Mouse (Mus musculus) gastrocnemius, adult 8-10 months (tissue): ENCODE measurements around the gene Galnt18. TPM values are rescaled to one million over a fixed set of nuclear protein-coding genes. Genes with fewer than 3 reads are reported as not detected.

Source experiments
- DNase-seq, 2 experiments: peaks; one replicate each; pipeline ENCODE4 v3.0.0; 2022; ENCODE audit warnings: low spot score in 2 of 2
- total RNA-seq, 4 experiments: library from RNA; stranded (reverse); gene quantifications; 2 replicates each; pipeline ENCODE4 v1.2.4; 2022

Galnt18 gene
- total RNA-seq, 4 experiments from 2014 or later, result 1.7 to 3.1 (median 2.3) TPM

- DNase-seq, result no peak
Measured at GRCm38 (mm10) chr7:111713828-111714600, 65.8 kb downstream of the Galnt18 start.

- DNase-seq, result no peak
Measured at GRCm38 (mm10) chr7:111712797-111713196, 67.0 kb downstream of the Galnt18 start.

GRCm38 (mm10) chr7:111711045-111711808 lies 68.5 kb downstream of the Galnt18 start:
- DNase-seq, result no peak

GRCm38 (mm10) chr7:111710311-111710710 lies 69.5 kb downstream of the Galnt18 start:
- no peak for DNase-seq

GRCm38 (mm10) chr7:111708563-111708962 lies 71.2 kb downstream of the Galnt18 start:
- no peak for DNase-seq

- no peak for DNase-seq
Measured at GRCm38 (mm10) chr7:111702961-111703360, 76.8 kb downstream of the Galnt18 start.

- DNase-seq, result no peak
Measured at GRCm38 (mm10) chr7:111701788-111702187, 78.0 kb downstream of the Galnt18 start.

- no peak for DNase-seq
Measured at GRCm38 (mm10) chr7:111699446-111699845, 80.3 kb downstream of the Galnt18 start.

- no peak for DNase-seq
Measured at GRCm38 (mm10) chr7:111696226-111696625, 83.6 kb downstream of the Galnt18 start.

- DNase-seq, result peak; percentile 57 to 80
Measured at GRCm38 (mm10) chr7:111694312-111694711, 85.5 kb downstream of the Galnt18 start.

GRCm38 (mm10) chr7:111692641-111693261 lies 87.0 kb downstream of the Galnt18 start:
- DNase-seq, result peak; percentile 37 to 56

GRCm38 (mm10) chr7:111680108-111680507 lies 99.7 kb downstream of the Galnt18 start:
- DNase-seq, result no peak

GRCm38 (mm10) chr7:111676483-111676882 lies 103.3 kb downstream of the Galnt18 start:
- DNase-seq, result no peak

- no peak for DNase-seq
Measured at GRCm38 (mm10) chr7:111672467-111672866, 107.3 kb downstream of the Galnt18 start.

- DNase-seq, result peak; percentile 7 to 30
Measured at GRCm38 (mm10) chr7:111663139-111664073, 116.4 kb downstream of the Galnt18 start.

GRCm38 (mm10) chr7:111658579-111658978 lies 121.2 kb downstream of the Galnt18 start:
- no peak for DNase-seq

- DNase-seq, result no peak
Measured at GRCm38 (mm10) chr7:111655002-111655401, 124.8 kb downstream of the Galnt18 start.

- DNase-seq, result no peak
Measured at GRCm38 (mm10) chr7:111654526-111654925, 125.3 kb downstream of the Galnt18 start.

- DNase-seq, result no peak
Measured at GRCm38 (mm10) chr7:111644362-111644761, 135.4 kb downstream of the Galnt18 start.

- DNase-seq, result no peak
Measured at GRCm38 (mm10) chr7:111638899-111639298, 140.9 kb downstream of the Galnt18 start.

- DNase-seq, result no peak
Measured at GRCm38 (mm10) chr7:111638465-111638864, 141.3 kb downstream of the Galnt18 start.
